ENCODE assay signal across 17 mouse cellular contexts in the genomic region with DNA sequence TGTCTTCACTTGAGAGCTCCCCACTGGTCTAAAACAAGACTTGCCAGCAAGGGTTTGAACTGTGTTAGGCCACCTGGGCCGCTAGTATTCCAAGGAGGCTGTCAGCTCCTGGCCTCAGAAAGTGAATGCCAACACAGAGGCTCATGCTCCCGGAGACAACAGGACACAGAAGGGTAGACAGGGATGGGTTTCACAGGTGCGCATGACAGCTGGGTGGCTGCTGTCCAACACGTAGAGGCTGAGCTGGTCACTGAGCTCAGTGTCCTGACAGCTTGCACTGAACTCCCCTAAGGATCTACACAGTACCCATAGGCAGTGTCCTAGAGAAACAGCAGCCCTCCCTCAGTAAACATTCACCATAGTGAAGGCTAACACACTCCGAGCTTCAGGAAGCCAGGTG. TPM values are rescaled to one million over a fixed set of nuclear protein-coding genes. Genes with fewer than 3 reads are reported as not detected.
"Had no signal": no experiment of that assay in that cellular context is flagged by ENCODE, and none has a peak within 500 bp of the region (broad histone marks: within the 10 kb centered on the region; RNA-seq: fewer than 3 reads in every experiment).

No protein-coding gene starts in this region.

- H3K9ac ChIP-seq: limb, embryonic 15.5 days; lung, embryonic 14.5 days; neural tube, embryonic 12.5 days had no signal

- H3K27me3 ChIP-seq: limb, embryonic 15.5 days; neural tube, embryonic 12.5 days had no signal

- DNase-seq: kidney, adult 11 months; kidney, adult 9 months; kidney, postnatal 36 days; layer of hippocampus, adult 9-11 months; layer of hippocampus, postnatal 36 days; lung, embryonic 14.5 days; lung, postnatal 10 days; lung, postnatal 4 days; midbrain, embryonic 14.5 days; spleen, adult 18-20 months; thymus, postnatal 4 days had no signal

- H3K9me3 ChIP-seq: limb, embryonic 15.5 days; midbrain, embryonic 10.5 days; neural tube, embryonic 12.5 days had no signal

- H3K27ac ChIP-seq: kidney, postnatal 0 days; midbrain, embryonic 10.5 days; neural tube, embryonic 12.5 days had no signal

- H3K4me3 ChIP-seq: limb, embryonic 15.5 days; midbrain, embryonic 10.5 days; neural tube, embryonic 12.5 days had no signal

- H3K4me2 ChIP-seq: limb, embryonic 15.5 days; lung, embryonic 14.5 days; neural tube, embryonic 12.5 days had no signal

RNA-seq across cellular contexts. Expression of a gene that starts 14.2 kb away (rescaled TPM):
- total RNA-seq: megakaryocyte, adult 5-6 weeks; neutrophil, adult 5-6 weeks had no signal
